Mouse (Mus musculus) lung, embryonic 14.5 days (tissue): ENCODE measurements at regions not wholly inside any gene's neighbourhood (a gene's known extent, or its start where the extent isn't known, plus 50 kb on each side); places are given as distances from the start of the nearest gene placed in this dataset.

Experiments used
- ATAC-seq: fragments of 200-750 bp; cut with Nextera tagmentation; 2 replicates; pipeline ENCODE4 v1.8.0; 2017; ENCODE audit warnings: mild to moderate bottlenecking, moderate TSS enrichment, moderate library complexity; ENCODE audit not compliant: insufficient read depth
- DNase-seq: peaks from one replicate; pipeline ENCODE4 v3.0.0-alpha.2; 2015
- H3K27ac ChIP-seq: fragments of 300-500 bp; sonication (generic); 2 replicates; pipeline ENCODE4 v1.5.1; 2014; ENCODE audit warnings: low read depth, mild to moderate bottlenecking, moderate library complexity
- H3K27me3 ChIP-seq: fragments of 300-500 bp; sonication (generic); 2 replicates; pipeline ENCODE4 v1.6.1; 2014; ENCODE audit warnings: low read length, control low read depth; ENCODE audit not compliant: insufficient read depth
- H3K36me3 ChIP-seq: fragments of 300-500 bp; sonication (generic); 2 replicates; pipeline ENCODE4 v1.6.1; 2014; ENCODE audit warnings: control low read depth; ENCODE audit not compliant: insufficient read depth
- H3K4me1 ChIP-seq: fragments of 300-500 bp; sonication (generic); 2 replicates; pipeline ENCODE4 v1.6.1; 2014; ENCODE audit warnings: antibody characterized with exemption, control low read depth; ENCODE audit not compliant: insufficient read depth
- H3K4me2 ChIP-seq: fragments of 300-500 bp; sonication (generic); 2 replicates; pipeline ENCODE4 v1.6.1; 2014; ENCODE audit warnings: mild to moderate bottlenecking
- H3K4me3 ChIP-seq: fragments of 300-500 bp; sonication (generic); 2 replicates; pipeline ENCODE4 v1.5.1; 2014; ENCODE audit warnings: low read depth, low read length
- H3K9ac ChIP-seq: fragments of 300-500 bp; sonication (generic); 2 replicates; pipeline ENCODE4 v1.6.1; 2014
- H3K9me3 ChIP-seq: fragments of 300-500 bp; sonication (generic); 2 replicates; pipeline ENCODE4 v1.6.1; 2016; ENCODE audit warnings: low read depth, low read length, control low read depth
- CTCF ChIP-seq: IDR thresholded peaks from 2 replicates; pipeline ENCODE4 v1.5.1; 2016; ENCODE audit warnings: antibody characterized with exemption, low read depth
- WGBS: fragments of 180-500 bp; shearing (Covaris S2); extraction: QIAGEN DNeasy Blood & Tissue Kit; methylation state at CpG from one replicate; pipeline ENCODE4 v1.1.7; 2014; 5-methylcytosine and 5-hydroxymethylcytosine counted together

GRCm38 (mm10) chr2:75516223-75516622 is 142.8 kb upstream of the Hnrnpa3 start:
- no peak for TF ChIP-seq CTCF
- Histone ChIP-seq H3K9ac (no peak overlapping the region), H3K9me3 (no peaks in the 10 kb centered on the region), H3K4me2 (no peak overlapping the region), H3K36me3 (no peaks in the 10 kb centered on the region), H3K27me3 (no peaks in the 10 kb centered on the region), H3K4me1 (no peaks in the 10 kb centered on the region), H3K4me3 (no peak overlapping the region), H3K27ac (no peak overlapping the region)
- 45% methylated on average over 11 of the region's 11 CpGs for WGBS
- no peak for ATAC-seq
- no peak for DNase-seq

- H3K4me2 ChIP-seq, result no peak overlapping the region
- H3K9ac ChIP-seq, result no peak overlapping the region
- H3K4me3 ChIP-seq, result no peak overlapping the region
- TF ChIP-seq CTCF, result no peak
- ATAC-seq, result no peak
- no peaks in the 10 kb centered on the region for H3K9me3 ChIP-seq
- no peaks in the 10 kb centered on the region for H3K27me3 ChIP-seq
- no peaks in the 10 kb centered on the region for H3K36me3 ChIP-seq
- no peaks in the 10 kb centered on the region for H3K4me1 ChIP-seq
- no peak overlapping the region for H3K27ac ChIP-seq
- WGBS, result 79% methylated on average over 3 of the region's 3 CpGs
- DNase-seq, result no peak
These were observed 142.0 kb upstream of the Hnrnpa3 start for GRCm38 (mm10) chr2:75517096-75517495.

DNA sequence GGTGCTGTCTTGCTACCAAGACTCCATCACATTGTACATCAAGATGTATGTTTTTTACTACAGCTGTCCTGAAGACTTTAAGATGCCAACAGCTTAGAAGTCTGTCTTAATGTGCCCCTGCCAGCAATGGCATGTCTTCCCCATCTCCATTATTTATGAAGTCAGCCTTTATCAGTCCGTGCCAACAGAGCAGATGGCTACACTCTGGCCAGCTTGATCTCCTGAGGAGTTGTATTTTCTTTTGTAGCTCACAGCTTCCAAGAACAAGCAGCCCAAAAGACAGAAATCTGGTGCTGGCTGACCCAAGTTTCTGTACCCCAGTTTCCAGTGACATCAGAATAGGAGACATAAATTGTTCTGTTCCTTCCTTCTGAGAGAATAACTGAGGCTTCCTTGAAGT is 140.5 kb upstream of the Hnrnpa3 start:
- no peak overlapping the region for H3K27ac ChIP-seq
- ATAC-seq, result no peak
- no peak for TF ChIP-seq CTCF
- no peak for DNase-seq
- no peaks in the 10 kb centered on the region for H3K4me1 ChIP-seq
- no peak overlapping the region for H3K4me2 ChIP-seq
- H3K27me3 ChIP-seq, result no peaks in the 10 kb centered on the region
- WGBS, result 55% methylated on average over 1 of the region's 1 CpGs
- H3K9ac ChIP-seq, result no peak overlapping the region
- no peak overlapping the region for H3K4me3 ChIP-seq
- no peaks in the 10 kb centered on the region for H3K9me3 ChIP-seq
- no peaks in the 10 kb centered on the region for H3K36me3 ChIP-seq

GRCm38 (mm10) chr2:75525562-75525961 is 133.5 kb upstream of the Hnrnpa3 start:
- no peaks in the 10 kb centered on the region for H3K9me3 ChIP-seq
- H3K9ac ChIP-seq, result no peak overlapping the region
- no peaks in the 10 kb centered on the region for H3K36me3 ChIP-seq
- H3K4me1 ChIP-seq, result no peaks in the 10 kb centered on the region
- H3K27me3 ChIP-seq, result no peaks in the 10 kb centered on the region
- TF ChIP-seq CTCF, result no peak
- ATAC-seq, result no peak
- no peak overlapping the region for H3K4me2 ChIP-seq
- WGBS, result 37% methylated on average over 3 of the region's 3 CpGs
- no peak overlapping the region for H3K27ac ChIP-seq
- no peak overlapping the region for H3K4me3 ChIP-seq
- peak; percentile 59 for DNase-seq

DNA sequence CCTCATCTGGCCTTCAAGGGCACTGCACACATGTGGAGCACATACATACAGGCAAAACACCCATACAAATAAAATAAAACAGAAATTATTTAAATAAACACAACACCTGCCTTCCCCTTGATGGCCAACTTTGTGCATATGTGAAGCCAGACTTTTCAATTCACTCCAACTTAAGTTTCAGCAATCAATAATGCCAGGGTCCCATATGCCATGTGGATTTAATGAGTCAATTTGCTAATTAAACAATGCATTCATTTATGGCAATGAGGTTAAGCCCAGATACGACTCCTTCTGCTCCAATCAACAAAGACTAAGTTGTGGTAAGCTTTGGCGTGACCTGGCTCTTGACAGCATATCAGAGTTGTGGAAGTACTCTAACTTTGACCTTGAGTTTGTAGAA is 130.4 kb upstream of the Hnrnpa3 start:
- ATAC-seq (no peak), DNase-seq (no peak)
- H3K4me2 ChIP-seq, result no peak overlapping the region
- no peaks in the 10 kb centered on the region for H3K4me1 ChIP-seq
- no peak overlapping the region for H3K27ac ChIP-seq
- no peak overlapping the region for H3K4me3 ChIP-seq
- no peaks in the 10 kb centered on the region for H3K27me3 ChIP-seq
- no peaks in the 10 kb centered on the region for H3K9me3 ChIP-seq
- H3K36me3 ChIP-seq, result no peaks in the 10 kb centered on the region
- WGBS, result 91% methylated on average over 2 of the region's 2 CpGs
- TF ChIP-seq CTCF, result no peak
- no peak overlapping the region for H3K9ac ChIP-seq

DNA sequence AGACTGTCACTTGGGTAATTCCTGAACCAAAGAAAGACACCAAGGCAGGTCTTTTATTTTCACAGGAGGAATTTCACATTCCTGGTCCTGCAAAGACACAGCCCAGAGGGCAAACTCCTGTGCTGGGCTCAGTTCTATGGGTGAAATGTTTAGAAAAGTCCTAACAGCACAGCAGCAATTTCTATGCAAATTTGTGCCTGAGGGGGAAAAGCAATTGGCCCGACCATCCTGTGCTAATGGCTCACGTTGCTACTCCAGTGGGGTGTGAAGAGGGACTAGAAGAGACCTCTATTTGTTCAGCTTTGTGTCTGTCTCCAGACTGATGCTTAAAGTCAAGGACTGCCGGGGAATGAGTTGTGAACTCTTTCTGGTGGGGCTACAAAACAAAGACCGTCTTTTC is 120.9 kb upstream of the Hnrnpa3 start:
- H3K4me2 ChIP-seq, result no peak overlapping the region
- TF ChIP-seq CTCF, result no peak
- no peaks in the 10 kb centered on the region for H3K9me3 ChIP-seq
- H3K9ac ChIP-seq, result no peak overlapping the region
- no peak overlapping the region for H3K4me3 ChIP-seq
- ATAC-seq (no peak), DNase-seq (no peak)
- H3K27me3 ChIP-seq, result no peaks in the 10 kb centered on the region
- no peak overlapping the region for H3K27ac ChIP-seq
- WGBS, result 26% methylated on average over 4 of the region's 4 CpGs
- no peaks in the 10 kb centered on the region for H3K36me3 ChIP-seq
- H3K4me1 ChIP-seq, result no peaks in the 10 kb centered on the region

DNA sequence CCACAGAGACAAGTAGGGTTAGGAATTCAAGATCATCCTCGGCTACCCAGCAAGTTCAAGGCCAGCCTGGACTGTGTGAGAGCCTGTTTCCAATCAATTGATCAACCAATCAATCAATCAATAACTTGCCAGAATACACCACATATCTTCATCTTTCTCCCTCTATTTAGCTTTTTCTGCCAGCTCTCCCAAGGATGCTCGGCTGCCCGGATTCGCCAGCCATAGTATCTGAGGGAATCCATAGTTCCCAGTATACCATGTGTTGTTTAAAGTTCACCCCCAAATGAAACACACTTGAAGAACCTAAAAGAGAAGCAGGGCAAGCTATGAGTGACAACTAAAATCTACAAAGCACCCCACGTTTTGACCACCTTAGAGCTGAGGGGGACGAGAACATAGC is 119.3 kb upstream of the Hnrnpa3 start:
- Histone ChIP-seq H3K9me3 (no peaks in the 10 kb centered on the region), H3K27ac (no peak overlapping the region), H3K4me3 (no peak overlapping the region), H3K36me3 (no peaks in the 10 kb centered on the region), H3K4me1 (no peaks in the 10 kb centered on the region), H3K27me3 (no peaks in the 10 kb centered on the region), H3K9ac (no peak overlapping the region), H3K4me2 (no peak overlapping the region)
- DNase-seq (no peak), ATAC-seq (no peak)
- 88% methylated on average over 6 of the region's 6 CpGs for WGBS
- no peak for TF ChIP-seq CTCF

GRCm38 (mm10) chr2:75542331-75542730 is 116.7 kb upstream of the Hnrnpa3 start:
- Histone ChIP-seq H3K36me3 (no peaks in the 10 kb centered on the region), H3K9ac (no peak overlapping the region), H3K27ac (no peak overlapping the region), H3K27me3 (no peaks in the 10 kb centered on the region), H3K4me3 (no peak overlapping the region), H3K4me1 (no peaks in the 10 kb centered on the region), H3K4me2 (no peak overlapping the region), H3K9me3 (no peaks in the 10 kb centered on the region)
- 56% methylated on average over 5 of the region's 5 CpGs for WGBS
- DNase-seq (peak; percentile 69), ATAC-seq (no peak)
- TF ChIP-seq CTCF, result no peak
